Mouse (Mus musculus) bone marrow macrophage, adult 2 months (primary cell): Measurements from ENCODE around the gene Crybg2.

Experiments
- CTCF ChIP-seq: IDR thresholded peaks from 2 replicates; pipeline ENCODE4 v1.5.1; 2012; ENCODE audit warnings: low read depth, mild to moderate bottlenecking, low read length, moderate library complexity
- POLR2A ChIP-seq: IDR thresholded peaks from 2 replicates; pipeline ENCODE4 v1.6.1; 2012; ENCODE audit warnings: mild to moderate bottlenecking, low read depth, low read length, borderline replicate concordance

- TF ChIP-seq CTCF (no peak), POLR2A (no peak)
Observed at GRCm38 (mm10) chr4:134101979-134102741, 41.5 kb downstream of the Crybg2 start, which contains the start of gene Ubxn11.
